28 mouse cellular contexts compared by ENCODE assay signal in the genomic region with DNA sequence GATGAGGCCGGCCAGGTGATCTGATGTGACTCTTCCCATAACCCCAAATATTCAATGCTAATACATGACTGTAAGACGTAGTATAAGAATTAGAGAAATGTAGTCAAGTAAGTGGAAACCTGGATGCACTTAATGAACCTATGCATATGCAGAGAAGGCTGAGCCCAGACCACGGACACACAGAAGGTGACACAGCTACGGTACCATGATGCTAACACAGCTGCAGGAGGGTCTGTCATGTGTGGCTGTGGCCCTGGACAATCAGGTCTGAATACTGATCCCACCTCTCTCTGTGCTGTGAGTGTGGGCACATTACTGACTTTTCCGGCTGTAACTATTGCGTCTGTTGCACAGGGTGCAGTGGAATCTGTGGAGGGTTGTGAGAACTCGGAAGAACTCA.
"Had no signal": no experiment of that assay in that cellular context is flagged by ENCODE, and none has a peak within 500 bp of the region (broad histone marks: within the 10 kb centered on the region; RNA-seq: fewer than 3 reads in every experiment).

No protein-coding gene starts in this region.

- H3K4me3 ChIP-seq: heart, embryonic 12.5 days; heart, embryonic 13.5 days; heart, embryonic 15.5 days; hindbrain, embryonic 10.5 days; hindbrain, embryonic 12.5 days; hindbrain, embryonic 13.5 days; hindbrain, embryonic 15.5 days; intestine, embryonic 15.5 days; kidney, embryonic 15.5 days; layer of hippocampus, adult 2 months; left cerebral cortex, adult 2 months had no signal

- DNase-seq: heart, postnatal 10 days; heart, postnatal 14 days; heart, postnatal 36 days; kidney, adult 11 months; kidney, adult 18-20 months; kidney, adult 2 months; kidney, adult 8-10 months; kidney, adult 9 months; kidney, postnatal 10 days; kidney, postnatal 14 days; kidney, postnatal 25 days; kidney, postnatal 36 days; kidney, postnatal 4 days; layer of hippocampus, adult 9-11 months; layer of hippocampus, postnatal 36 days had no signal

- H3K4me2 ChIP-seq: heart, embryonic 11.5 days; heart, embryonic 12.5 days; heart, embryonic 13.5 days; heart, embryonic 15.5 days; hindbrain, embryonic 12.5 days; hindbrain, embryonic 13.5 days; hindbrain, embryonic 14.5 days; hindbrain, embryonic 15.5 days; intestine, embryonic 15.5 days; kidney, embryonic 15.5 days had no signal

- H3K27me3 ChIP-seq: heart, embryonic 12.5 days; heart, embryonic 13.5 days; heart, embryonic 15.5 days; hindbrain, embryonic 12.5 days; hindbrain, embryonic 13.5 days; hindbrain, embryonic 15.5 days; intestine, embryonic 15.5 days; kidney, embryonic 15.5 days had no signal
